9 mouse cellular contexts compared by ENCODE assay signal in the genomic region with DNA sequence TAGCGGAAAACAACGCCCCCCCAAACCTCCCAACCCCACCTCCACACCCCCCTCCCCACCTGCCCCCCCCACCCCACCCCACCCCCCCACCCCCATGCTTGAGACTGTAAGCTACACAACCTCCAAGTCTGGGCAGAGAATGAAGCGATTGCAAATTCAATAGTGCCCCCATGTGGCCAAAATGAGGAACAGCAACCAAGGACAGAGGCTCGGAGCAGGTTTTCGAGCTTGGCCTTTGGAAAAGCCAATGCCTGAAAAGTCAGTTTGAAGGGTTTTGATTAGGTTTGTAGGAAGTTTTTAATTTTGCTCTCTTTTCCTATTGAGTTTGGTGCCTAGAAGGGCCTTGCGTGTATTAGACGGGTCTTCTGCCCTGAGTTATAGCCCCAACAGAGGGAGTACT. TPM values are rescaled to one million over a fixed set of nuclear protein-coding genes. Genes with fewer than 3 reads are reported as not detected.
A peak's percentile ranks its signal among the peaks of the same experiment; 100 is the strongest.
DNase-seq lines count a peak whose midpoint lies in the region; ATAC-seq and TF ChIP-seq lines count a peak whose summit lies in the region.
"Had no signal": no experiment of that assay in that cellular context is flagged by ENCODE, and none has a peak within 500 bp of the region (broad histone marks: within the 10 kb centered on the region; RNA-seq: fewer than 3 reads in every experiment).

No protein-coding gene starts in this region.

- ATAC-seq in embryonic facial prominence, embryonic 14.5 days (ENCODE audit: low read depth) = no peak
- peak; percentile 58; the same call in 1 of the 2 replicates for ATAC-seq in megakaryocyte progenitor cell, adult 5-6 weeks (replicated peaks; ENCODE audit: poor library complexity)
- ATAC-seq in megakaryocyte-erythroid progenitor cell, adult 5-6 weeks (replicated peaks; ENCODE audit: low FRiP score, low TSS enrichment, poor library complexity, severe bottlenecking) = no peak

- H3K27me3 ChIP-seq in ES-Bruce4 (ENCODE audit: control insufficient read depth, insufficient read depth, low read length, poor library complexity, severe bottlenecking) = no peaks in the 10 kb centered on the region
- H3K27me3 ChIP-seq in embryonic facial prominence, embryonic 14.5 days (replicated peaks; ENCODE audit: control insufficient read depth, insufficient read depth, low read length) = no peaks in the 10 kb centered on the region

- peak; percentile 54 for TF ChIP-seq CTCF in ES-Bruce4 (IDR thresholded peaks at IDR 0.05; ENCODE audit: low read depth, low read length)

- no peak overlapping the region for H3K4me3 ChIP-seq in ES-Bruce4 (ENCODE audit: low read depth, low read length)
- no peak overlapping the region for H3K4me3 ChIP-seq in embryonic facial prominence, embryonic 14.5 days (ENCODE audit: low read depth, low read length)
- H3K4me3 ChIP-seq: midbrain, embryonic 12.5 days had no signal

- WGBS in embryonic facial prominence, embryonic 14.5 days = 7% methylated on average over 7 of the region's 7 CpGs

- no peaks in the 10 kb centered on the region for H3K36me3 ChIP-seq in ES-Bruce4 (ENCODE audit: control insufficient read depth, insufficient read depth, low read length, poor library complexity, severe bottlenecking)
- no peaks in the 10 kb centered on the region for H3K36me3 ChIP-seq in embryonic facial prominence, embryonic 14.5 days (ENCODE audit: control insufficient read depth, insufficient read depth, low read length)
- H3K36me3 ChIP-seq: midbrain, embryonic 12.5 days had no signal

- H3K9ac ChIP-seq in ES-Bruce4 (ENCODE audit: low read depth, poor library complexity, severe bottlenecking) = no peak overlapping the region
- no peak overlapping the region for H3K9ac ChIP-seq in embryonic facial prominence, embryonic 14.5 days (ENCODE audit: low read depth, low read length)
- H3K9ac ChIP-seq: midbrain, embryonic 12.5 days had no signal

- H3K9me3 ChIP-seq in ES-Bruce4 (replicated peaks; ENCODE audit: control insufficient read depth, insufficient read depth, low read length, poor library complexity, severe bottlenecking) = no peaks in the 10 kb centered on the region
- no peaks in the 10 kb centered on the region for H3K9me3 ChIP-seq in embryonic facial prominence, embryonic 14.5 days (ENCODE audit: control insufficient read depth, low read length)
- H3K9me3 ChIP-seq: midbrain, embryonic 12.5 days had no signal

- TF ChIP-seq EP300 in ES-Bruce4 (IDR thresholded peaks at IDR 0.05; ENCODE audit: insufficient read depth, low read depth, low read length) = no peak

- no peak overlapping the region for H3K4me2 ChIP-seq in embryonic facial prominence, embryonic 14.5 days (ENCODE audit: low read depth, low read length)
- H3K4me2 ChIP-seq: midbrain, embryonic 12.5 days had no signal

- H3K27ac ChIP-seq in ES-Bruce4 (ENCODE audit: insufficient read depth, low read length) = no peak overlapping the region
- H3K27ac ChIP-seq in embryonic facial prominence, embryonic 14.5 days (replicated peaks; ENCODE audit: low read depth, low read length) = no peak overlapping the region
- H3K27ac ChIP-seq: midbrain, embryonic 12.5 days had no signal

- DNase-seq in left cerebral cortex, adult 18-20 months (ENCODE audit: low spot score in 2 of 2) = peak; percentile 34 to 48
- DNase-seq in left cerebral cortex, adult 8-10 months (ENCODE audit: low spot score in 2 of 2) = no peak
- DNase-seq in adrenal gland, postnatal 36 days = peak; percentile 54 to 61
- peak; percentile 45 for DNase-seq in embryonic facial prominence, embryonic 14.5 days (ENCODE audit: low spot score)
- peak; percentile 64 to 67 for DNase-seq in kidney, postnatal 25 days

- no peak for TF ChIP-seq POLR2A in ES-Bruce4 (IDR thresholded peaks at IDR 0.05; ENCODE audit: insufficient read depth, low read length)

- no peaks in the 10 kb centered on the region for H3K4me1 ChIP-seq in ES-Bruce4 (ENCODE audit: control insufficient read depth, insufficient read depth, low read length)
- peaks cover 4% of the 10 kb centered on the region; the same call in 1 of the 2 replicates for H3K4me1 ChIP-seq in embryonic facial prominence, embryonic 14.5 days (ENCODE audit: control insufficient read depth, insufficient read depth, low read length)
- H3K4me1 ChIP-seq: midbrain, embryonic 12.5 days had no signal

RNA-seq across cellular contexts. Expression of a gene that starts 49.4 kb away (rescaled TPM):
- total RNA-seq in left cerebral cortex, adult 18-20 months (2021) = 10 to 100 TPM; 79.8 to 83.6 TPM
- total RNA-seq in left cerebral cortex, adult 8-10 months (2022) = 10 to 100 TPM; 74.3 to 86.0 (median 77.5) TPM
- polyA plus RNA-seq in ES-Bruce4 (2011; ENCODE audit: insufficient read depth, insufficient read length, low read depth, missing spikeins) = 3.2 and 3.6 TPM in 2 replicates
- 10 to 100 TPM; 18.4 to 19.3 TPM for total RNA-seq in adrenal gland, postnatal 36 days (2021)
- polyA plus RNA-seq in embryonic facial prominence, embryonic 14.5 days (2014; fragmentation: Nextera tagmentation; extraction: Ambion mirVana) = 10.8 and 11.0 TPM in 2 replicates
- not detected in 2 replicates for total RNA-seq in megakaryocyte progenitor cell, adult 5-6 weeks (2015)
- total RNA-seq in megakaryocyte progenitor cell, adult 5-6 weeks (2017) = not detected in 2 replicates
- total RNA-seq in megakaryocyte-erythroid progenitor cell, adult 5-6 weeks (2014; fragmentation: Nextera tagmentation) = not detected in 2 replicates
- total RNA-seq in megakaryocyte-erythroid progenitor cell, adult 5-6 weeks (2017) = not detected in 2 replicates

RNA-seq across cellular contexts. Expression of a gene that starts 53.5 kb away (rescaled TPM):
- total RNA-seq in left cerebral cortex, adult 18-20 months (2021) = 10 to 100 TPM; 23.3 to 24.4 TPM
- total RNA-seq in left cerebral cortex, adult 8-10 months (2022) = 10 to 100 TPM; 24.2 to 27.5 (median 25.3) TPM
- polyA plus RNA-seq in ES-Bruce4 (2011; ENCODE audit: insufficient read depth, insufficient read length, low read depth, missing spikeins) = 12.5 and 12.7 TPM in 2 replicates
- total RNA-seq in adrenal gland, postnatal 36 days (2021) = 10 to 100 TPM; 14.9 to 17.5 TPM
- 13.7 and 17.6 TPM in 2 replicates for polyA plus RNA-seq in embryonic facial prominence, embryonic 14.5 days (2014; fragmentation: Nextera tagmentation; extraction: Ambion mirVana)
- 12.2 and 13.0 TPM in 2 replicates for total RNA-seq in megakaryocyte progenitor cell, adult 5-6 weeks (2015)
- total RNA-seq in megakaryocyte progenitor cell, adult 5-6 weeks (2017) = 14.0 and 17.2 TPM in 2 replicates
- total RNA-seq in megakaryocyte-erythroid progenitor cell, adult 5-6 weeks (2014; fragmentation: Nextera tagmentation) = 13.8 and 26.2 TPM in 2 replicates
- total RNA-seq in megakaryocyte-erythroid progenitor cell, adult 5-6 weeks (2017) = 23.3 and 39.3 TPM in 2 replicates

Comparison
In these comparisons a context has a peak if more than half of its experiments do, and no peak if none do; other contexts are left out.
1. DNase-seq: peak in left cerebral cortex, adult 18-20 months (2 of 2), adrenal gland, postnatal 36 days (2 of 2), embryonic facial prominence, embryonic 14.5 days (single experiment) and kidney, postnatal 25 days (2 of 2); none in left cerebral cortex, adult 8-10 months (0 of 2).
2. RNA of a gene that starts 49.4 kb away (total RNA-seq): 79.8 to 83.6 TPM in left cerebral cortex, adult 18-20 months, 74.3 to 86.0 TPM in left cerebral cortex, adult 8-10 months and 18.4 to 19.3 TPM in adrenal gland, postnatal 36 days; not detected in megakaryocyte progenitor cell, adult 5-6 weeks and not detected in megakaryocyte-erythroid progenitor cell, adult 5-6 weeks; every median in the first group is over 10 times any median in the second.